In the genomic region with DNA sequence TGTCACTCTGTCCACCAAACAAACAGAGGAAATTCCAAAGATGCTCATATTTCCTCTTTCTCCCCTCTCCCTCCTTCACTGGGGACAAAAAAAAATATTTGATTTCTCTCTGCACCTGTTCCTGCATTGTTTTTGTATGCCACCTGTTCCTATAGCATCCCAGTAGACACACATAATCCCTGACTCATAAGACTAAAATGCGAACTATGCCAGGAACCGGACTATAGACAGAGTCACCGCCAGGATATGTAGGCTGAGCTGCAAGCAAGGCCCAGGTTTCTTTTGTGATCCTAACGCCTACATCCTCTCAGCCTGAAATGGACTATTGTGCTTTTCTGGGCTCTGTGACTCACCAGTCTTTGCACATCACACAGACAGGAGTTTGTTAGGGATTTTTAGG, we compare ENCODE assay signal across 13 mouse cellular contexts.
DNase-seq lines count a peak whose midpoint lies in the region; TF ChIP-seq lines count a peak whose summit lies in the region.
"Had no signal": no experiment of that assay in that cellular context is flagged by ENCODE, and none has a peak within 500 bp of the region (broad histone marks: within the 10 kb centered on the region; RNA-seq: fewer than 3 reads in every experiment).

No protein-coding gene starts in this region.

- no peak for TF ChIP-seq POLR2A in myocyte (IDR thresholded peaks at IDR 0.05; ENCODE audit: insufficient read length, low read depth)

- H3K9me3 ChIP-seq in ES-E14 (ENCODE audit: control insufficient read depth, insufficient read depth, low read depth, low read length), result no peaks in the 10 kb centered on the region
- H3K9me3 ChIP-seq: lung, embryonic 15.5 days; midbrain, embryonic 12.5 days had no signal

- no peak overlapping the region for H3K9ac ChIP-seq in ES-E14 (ENCODE audit: insufficient read depth, low read depth, low read length, poor library complexity, severe bottlenecking)
- H3K9ac ChIP-seq: lung, embryonic 15.5 days; midbrain, embryonic 12.5 days had no signal

- H3K36me3 ChIP-seq in ES-E14 (ENCODE audit: control insufficient read depth, insufficient read depth, low read length, poor library complexity, severe bottlenecking) (no peaks in the 10 kb centered on the region), myocyte (ENCODE audit: control insufficient read depth, insufficient read depth) (no peaks in the 10 kb centered on the region)
- H3K36me3 ChIP-seq: lung, embryonic 15.5 days; midbrain, embryonic 12.5 days had no signal

- no peak overlapping the region for H3K4me3 ChIP-seq in ES-E14 (ENCODE audit: insufficient read depth in 1 of 2, low read depth in 1 of 2, low read length in 2 of 2, poor library complexity in 1 of 2, severe bottlenecking in 1 of 2)
- no peak overlapping the region for H3K4me3 ChIP-seq in myocyte
- H3K4me3 ChIP-seq: layer of hippocampus, adult 2 months; lung, embryonic 15.5 days; midbrain, embryonic 12.5 days had no signal

- no peak overlapping the region for H3K27ac ChIP-seq in ES-E14 (ENCODE audit: insufficient read depth, low read depth, low read length, poor library complexity, severe bottlenecking)
- H3K27ac ChIP-seq: layer of hippocampus, adult 2 months; lung, embryonic 15.5 days; midbrain, embryonic 12.5 days had no signal

- H3K79me2 ChIP-seq in myocyte (ENCODE audit: control insufficient read depth, insufficient read depth), result no peaks in the 10 kb centered on the region

- no peaks in the 10 kb centered on the region for H3K4me1 ChIP-seq in ES-E14 (ENCODE audit: control insufficient read depth in 2 of 2, insufficient read depth in 2 of 2, low read length in 2 of 2, poor library complexity in 1 of 2)
- H3K4me1 ChIP-seq: lung, embryonic 15.5 days; midbrain, embryonic 12.5 days had no signal

- no peak overlapping the region for H3ac ChIP-seq in myocyte (ENCODE audit: control insufficient read depth, insufficient read length)

- DNase-seq in layer of hippocampus, adult 18-20 months (ENCODE audit: low spot score in 2 of 2), result peak; percentile 4 to 14
- no peak for DNase-seq in layer of hippocampus, postnatal 36 days
- DNase-seq in ES-E14 (ENCODE audit: low read depth, low spot score), result peak; percentile 4
- peak; percentile 72 to 78 for DNase-seq in frontal cortex, adult 2 months (ENCODE audit: extremely low spot score in 1 of 2, low spot score in 1 of 2)
- no peak for DNase-seq in cerebellum, postnatal 14 days
- DNase-seq in thymus, postnatal 0 days (ENCODE audit: low spot score), result no peak
- no peak for DNase-seq in adrenal gland, adult 18-20 months (ENCODE audit: low spot score in 2 of 2)
- DNase-seq: heart, adult 11 months; kidney, adult 11 months had no signal

- peak overlapping the region; percentile 51 for H3K4me2 ChIP-seq in myocyte (ENCODE audit: low read depth)
- H3K4me2 ChIP-seq: lung, embryonic 15.5 days; midbrain, embryonic 12.5 days had no signal

- no peaks in the 10 kb centered on the region for H3K27me3 ChIP-seq in myocyte (ENCODE audit: control insufficient read depth, insufficient read depth, insufficient read length)
- H3K27me3 ChIP-seq: lung, embryonic 15.5 days; midbrain, embryonic 12.5 days had no signal

- in situ Hi-C loops in ES-E14 (cut with MboI; ENCODE audit: low sequenced_read_pairs in 2 of 2, unreplicated experiment in 2 of 2), result no loop called here

TF ChIP-seq in ES-E14, 5 proteins besides CTCF, POLR2A, EP300 and RAD21:
- TF ChIP-seq HCFC1 (IDR thresholded peaks at IDR 0.05; ENCODE audit: borderline replicate concordance, insufficient read depth, low read length) (no peak), MAFK (IDR thresholded peaks at IDR 0.05; ENCODE audit: insufficient read depth, low read depth, low read length) (no peak), CHD2 (IDR thresholded peaks at IDR 0.05; ENCODE audit: low read depth, low read length) (no peak), ZNF384 (IDR thresholded peaks at IDR 0.05; ENCODE audit: low read depth, low read length) (0 out of 2 replicates have a peak, but pooled peaks have one; percentile 55), ZC3H11A (IDR thresholded peaks at IDR 0.05; ENCODE audit: borderline replicate concordance, low read depth, low read length) (no peak)

TF ChIP-seq in myocyte, 11 proteins besides CTCF, POLR2A, EP300 and RAD21:
- TF ChIP-seq TCF12 (IDR thresholded peaks at IDR 0.05; ENCODE audit: insufficient read depth, poor library complexity, severe bottlenecking), result peak; percentile 81
- no peak for TF ChIP-seq TCF3 (IDR thresholded peaks at IDR 0.05; ENCODE audit: insufficient read length, low read depth)
- TF ChIP-seq REST (IDR thresholded peaks at IDR 0.05; ENCODE audit: insufficient read depth, insufficient read length), result no peak
- TF ChIP-seq MYOG (IDR thresholded peaks at IDR 0.05; ENCODE audit: control insufficient read depth in 1 of 3, insufficient read depth in 1 of 3, insufficient read length in 2 of 3, low read depth in 2 of 3), result peak in 2 of 3 experiments; percentile 47 to 53
- peak; percentile 27 for TF ChIP-seq SRF (IDR thresholded peaks at IDR 0.05; ENCODE audit: control insufficient read depth, insufficient read length, low read depth)
- TF ChIP-seq MAX (IDR thresholded peaks at IDR 0.05; ENCODE audit: low read depth), result no peak
- TF ChIP-seq CEBPB (IDR thresholded peaks at IDR 0.05; ENCODE audit: insufficient read depth, poor library complexity, severe bottlenecking), result no peak
- peak; percentile 3 to 87 (median 85) for TF ChIP-seq MYOD1 (IDR thresholded peaks at IDR 0.05; ENCODE audit: control insufficient read depth in 1 of 3, insufficient read length in 2 of 3, low read depth in 2 of 3)
- TF ChIP-seq POLR2AphosphoS2 (IDR thresholded peaks at IDR 0.05; ENCODE audit: insufficient read length, low read depth), result no peak
- no peak for TF ChIP-seq E2F4 (IDR thresholded peaks at IDR 0.05; ENCODE audit: insufficient read depth)
- no peak for TF ChIP-seq USF1 (IDR thresholded peaks at IDR 0.05; ENCODE audit: low read depth)

Comparison
In these comparisons a context has a peak if more than half of its experiments do, and no peak if none do; other contexts are left out.
1. DNase-seq: peak in layer of hippocampus, adult 18-20 months (2 of 2), ES-E14 (single experiment) and frontal cortex, adult 2 months (2 of 2); none in layer of hippocampus, postnatal 36 days (0 of 2), cerebellum, postnatal 14 days (0 of 2), thymus, postnatal 0 days (single experiment) and adrenal gland, adult 18-20 months (0 of 2).